Mouse (Mus musculus) MEL (cell line): ENCODE measurements around the gene Utp20.
"Not testable (repeated sequence)": the region's sequence is repeated elsewhere in the genome, so short reads cannot be mapped to it uniquely, and the experiment has no call there.

Experiments
- CHD2 ChIP-seq: IDR thresholded peaks from 2 replicates; pipeline ENCODE4 v1.6.1; 2011; ENCODE audit warnings: low read length, improper control_type of control experiment
- EP300 ChIP-seq, 2 experiments: IDR thresholded peaks; 2 replicates each; pipeline ENCODE4 v1.6.1; 2011; ENCODE audit warnings: improper control_type of control experiment in 2 of 2, low read length in 2 of 2, low read depth in 1 of 2, mild to moderate bottlenecking in 1 of 2
- MYB ChIP-seq: IDR thresholded peaks from 2 replicates; pipeline ENCODE4 v1.6.1; 2011; ENCODE audit warnings: mild to moderate bottlenecking, low read depth, low read length, improper control_type of control experiment
- NRF1 ChIP-seq: IDR thresholded peaks from 2 replicates; pipeline ENCODE4 v1.6.1; 2014; ENCODE audit warnings: low read depth, mild to moderate bottlenecking, inconsistent platforms, low read length, improper control_type of control experiment, moderate library complexity; ENCODE audit not compliant: poor library complexity, insufficient read depth, severe bottlenecking
- POLR2AphosphoS5 ChIP-seq: IDR thresholded peaks from 2 replicates; pipeline ENCODE4 v1.6.1; 2012; ENCODE audit warnings: low read depth, borderline replicate concordance, mild to moderate bottlenecking, inconsistent platforms, low read length, moderate library complexity, mixed read lengths
- RAD21 ChIP-seq: IDR thresholded peaks from 2 replicates; pipeline ENCODE4 v1.6.1; 2011; ENCODE audit warnings: mild to moderate bottlenecking, low read depth, low read length, improper control_type of control experiment
- USF1 ChIP-seq: IDR thresholded peaks from 2 replicates; pipeline ENCODE4 v1.6.1; 2014; ENCODE audit warnings: low read depth, mild to moderate bottlenecking, inconsistent platforms, low read length, improper control_type of control experiment, moderate library complexity

GRCm38 (mm10) chr10:88772965-88773364 is 53.6 kb downstream of the Utp20 start:
- not testable (repeated sequence) for TF ChIP-seq MYB; RAD21; POLR2AphosphoS5; USF1; EP300 (IDR thresholded peaks at IDR 0.05; ENCODE audit: low read depth in 1 of 2, low read length in 2 of 2); NRF1; CHD2
